ENCODE assay signal across 8 mouse cellular contexts in genomic region chr11:118247359-118248095, GRCm38 (mm10). TPM values are rescaled to one million over a fixed set of nuclear protein-coding genes. Genes with fewer than 3 reads are reported as not detected.
DNase-seq lines count a peak whose midpoint lies in the region; ATAC-seq and TF ChIP-seq lines count a peak whose summit lies in the region.

No protein-coding gene starts in this region.

- H3K27ac ChIP-seq in MEL (ENCODE audit: control insufficient read depth, low read depth, low read length) = no peak overlapping the region
- H3K27ac ChIP-seq in brown adipose tissue, adult 24 weeks (replicated peaks; ENCODE audit: low read depth, low read length) = peak overlapping the region; percentile 99
- no peak overlapping the region for H3K27ac ChIP-seq in forebrain, embryonic 11.5 days (ENCODE audit: low read depth, low read length)

- 3% methylated on average over 43 of the region's 43 CpGs for WGBS in forebrain, embryonic 11.5 days
- WGBS in large intestine, adult 2 months = 1% methylated on average over 43 of the region's 43 CpGs

- H3K36me3 ChIP-seq in MEL (ENCODE audit: control insufficient read depth in 1 of 2, insufficient read depth in 2 of 2, low read length in 2 of 2) = peaks cover 0 to 13% of the 10 kb centered on the region in 2 experiments; a peak in 2 of 4 replicates
- H3K36me3 ChIP-seq in forebrain, embryonic 11.5 days (ENCODE audit: control insufficient read depth, insufficient read depth, low read length) = no peaks in the 10 kb centered on the region

- TF ChIP-seq POLR2A in MEL (IDR thresholded peaks at IDR 0.05; ENCODE audit: control insufficient read depth in 1 of 2, insufficient read depth in 1 of 2, low read depth in 1 of 2, low read length in 2 of 2, poor library complexity in 1 of 2) = no peak

- peaks cover 17 to 31% of the 10 kb centered on the region in 2 experiments for H3K4me1 ChIP-seq in MEL (ENCODE audit: control insufficient read depth in 1 of 2, insufficient read depth in 2 of 2, low read length in 2 of 2)
- H3K4me1 ChIP-seq in brown adipose tissue, adult 24 weeks (ENCODE audit: control insufficient read depth, insufficient read depth, insufficient read length, low read length) = peaks cover 28% of the 10 kb centered on the region
- H3K4me1 ChIP-seq in forebrain, embryonic 11.5 days (replicated peaks; ENCODE audit: control insufficient read depth, insufficient read depth, low read length) = peaks cover 8% of the 10 kb centered on the region

- TF ChIP-seq EP300 in MEL (IDR thresholded peaks at IDR 0.05; ENCODE audit: low read depth in 1 of 2, low read length in 2 of 2) = no peak

- TF ChIP-seq CTCF in MEL (IDR thresholded peaks at IDR 0.05 in 2 of 3, conservative IDR thresholded peaks at IDR 0.05 in 1 of 3; ENCODE audit: control insufficient read depth in 1 of 3, insufficient read depth in 1 of 3, low read depth in 2 of 3, low read length in 3 of 3, poor library complexity in 1 of 3, severe bottlenecking in 1 of 3) = no peak

- peak; percentile 81 for DNase-seq in MEL (ENCODE audit: low read depth, low spot score)
- DNase-seq in forebrain, embryonic 11.5 days (ENCODE audit: low spot score) = peak; percentile 70
- peak; percentile 25 for DNase-seq in heart, postnatal 25 days (ENCODE audit: low spot score)
- DNase-seq in large intestine, adult 2 months (ENCODE audit: low read depth, low spot score) = peak; percentile 52
- DNase-seq in right cerebral cortex, postnatal 14 days = peak; percentile 45
- DNase-seq in urinary bladder, postnatal 36 days (ENCODE audit: low spot score in 2 of 2) = peak; percentile 64

- H3K4me3 ChIP-seq in MEL (ENCODE audit: control insufficient read depth in 1 of 2, insufficient read depth in 1 of 2, low read depth in 2 of 2, low read length in 2 of 2) = peak overlapping the region; percentile 85
- H3K4me3 ChIP-seq in brown adipose tissue, adult 24 weeks (ENCODE audit: insufficient read depth, low read depth, low read length) = peak overlapping the region; percentile 96
- peak overlapping the region; percentile 77 for H3K4me3 ChIP-seq in forebrain, embryonic 11.5 days (ENCODE audit: low read depth, low read length)

- peak overlapping the region; percentile 99 for H3K4me2 ChIP-seq in forebrain, embryonic 11.5 days (ENCODE audit: low read depth, low read length, severe bottlenecking)

- H3K9ac ChIP-seq in MEL (ENCODE audit: control insufficient read depth, low read depth, low read length, poor library complexity, severe bottlenecking) = peak overlapping the region; percentile 80
- H3K9ac ChIP-seq in forebrain, embryonic 11.5 days (ENCODE audit: low read length) = peak overlapping the region; percentile 76

- peaks cover 25% of the 10 kb centered on the region for H3K79me2 ChIP-seq in MEL (ENCODE audit: control insufficient read depth, insufficient read depth, low read length, poor library complexity)

- TF ChIP-seq RAD21 in MEL (IDR thresholded peaks at IDR 0.05; ENCODE audit: low read depth, low read length) = no peak

- intact Hi-C loops in heart, postnatal 25 days (cut with DNase I) = no loop called here

- H3K9me3 ChIP-seq in MEL (replicated peaks; ENCODE audit: insufficient read depth, low read length) = no peaks in the 10 kb centered on the region
- no peaks in the 10 kb centered on the region for H3K9me3 ChIP-seq in forebrain, embryonic 11.5 days (ENCODE audit: control insufficient read depth, low read length)

- peak; percentile 11; the same call in 1 of the 2 replicates for ATAC-seq in forebrain, embryonic 11.5 days (replicated peaks; ENCODE audit: low FRiP score)
- ATAC-seq in megakaryocyte, adult 5-6 weeks (ENCODE audit: poor library complexity, severe bottlenecking) = peak; percentile 17; the same call in 1 of the 2 replicates

- H3K27me3 ChIP-seq in MEL (ENCODE audit: control insufficient read depth in 1 of 2, insufficient read depth in 2 of 2, low read length in 2 of 2) = no peaks in the 10 kb centered on the region
- no peaks in the 10 kb centered on the region for H3K27me3 ChIP-seq in forebrain, embryonic 11.5 days (ENCODE audit: control insufficient read depth, insufficient read depth, low read length)

TF ChIP-seq in MEL, 35 proteins besides CTCF, POLR2A, EP300 and RAD21:
- TF ChIP-seq HCFC1 (IDR thresholded peaks at IDR 0.05; ENCODE audit: low read depth, low read length) = no peak
- no peak for TF ChIP-seq ZKSCAN1 (IDR thresholded peaks at IDR 0.05; ENCODE audit: low read depth, low read length)
- TF ChIP-seq MAX (IDR thresholded peaks at IDR 0.05; ENCODE audit: low read length) = no peak
- TF ChIP-seq USF2 (IDR thresholded peaks at IDR 0.05; ENCODE audit: borderline replicate concordance in 1 of 2, insufficient read depth in 1 of 2, low read depth in 1 of 2, low read length in 2 of 2) = no peak
- TF ChIP-seq CHD1 (IDR thresholded peaks at IDR 0.05; ENCODE audit: low read depth, low read length) = no peak; the same call in 1 of the 2 replicates
- no peak for TF ChIP-seq MEF2A (IDR thresholded peaks at IDR 0.05; ENCODE audit: extremely low read depth, insufficient replicate concordance, low read depth, low read length, poor library complexity, severe bottlenecking)
- no peak for TF ChIP-seq MAFK (IDR thresholded peaks at IDR 0.05; ENCODE audit: borderline replicate concordance, low read depth, low read length)
- 0 out of 2 replicates have a peak, but pooled peaks have one; percentile 16 for TF ChIP-seq MXI1 (IDR thresholded peaks at IDR 0.05; ENCODE audit: low read depth, low read length)
- TF ChIP-seq JUND (IDR thresholded peaks at IDR 0.05; ENCODE audit: low read depth, low read length) = no peak
- peak; percentile 62 for TF ChIP-seq SIN3A (IDR thresholded peaks at IDR 0.05; ENCODE audit: low read length)
- no peak for TF ChIP-seq TBP (IDR thresholded peaks at IDR 0.05; ENCODE audit: low read depth, low read length)
- TF ChIP-seq ETS1 (IDR thresholded peaks at IDR 0.05; ENCODE audit: low read depth, low read length) = no peak
- no peak for TF ChIP-seq MYB (IDR thresholded peaks at IDR 0.05; ENCODE audit: low read depth, low read length)
- TF ChIP-seq UBTF (IDR thresholded peaks at IDR 0.05; ENCODE audit: borderline replicate concordance, insufficient read depth, low read depth, low read length) = 0 out of 2 replicates have a peak, but pooled peaks have one; percentile 37

RNA-seq across cellular contexts. Expression of gene Cyth1, which starts 0.9 kb away (rescaled TPM):
- 12.0 and 13.6 TPM in 2 replicates for total RNA-seq in MEL (2012; rRNA removed)
- polyA plus RNA-seq in MEL (2012; ENCODE audit: insufficient read depth in 1 of 2, insufficient read length in 2 of 2, low read depth in 1 of 2, low replicate concordance in 2 of 2, missing spikeins in 1 of 2) = 10 to 100 TPM in 1 of 2 experiments, not detected in 1; 13.2 TPM
- polyA plus RNA-seq in brown adipose tissue, adult 24 weeks (2012; ENCODE audit: insufficient read depth, insufficient read length, missing spikeins) = 37.2 and 41.9 TPM in 2 replicates
- polyA plus RNA-seq in forebrain, embryonic 11.5 days (2014; fragmentation: Nextera tagmentation; extraction: Ambion mirVana) = 11.5 and 12.1 TPM in 2 replicates
- total RNA-seq in heart, postnatal 25 days (2021) = 10 to 100 TPM; 48.9 to 53.8 TPM
- 16.7 and 22.4 TPM in 2 replicates for polyA plus RNA-seq in large intestine, adult 2 months (2012; rRNA removed)
- 15.9 and 21.9 TPM in 2 replicates for total RNA-seq in megakaryocyte, adult 5-6 weeks (2015)
- 84.3 and 87.5 TPM in 2 replicates for total RNA-seq in megakaryocyte, adult 5-6 weeks (2017)

RNA-seq across cellular contexts. Expression of gene Usp36, which starts 42.5 kb away (rescaled TPM):
- total RNA-seq in MEL (2012; rRNA removed) = 21.3 and 24.8 TPM in 2 replicates
- 10 to 100 TPM; 50.7 to 89.6 TPM for polyA plus RNA-seq in MEL (2012; ENCODE audit: insufficient read depth in 1 of 2, insufficient read length in 2 of 2, low read depth in 1 of 2, low replicate concordance in 2 of 2, missing spikeins in 1 of 2)
- polyA plus RNA-seq in brown adipose tissue, adult 24 weeks (2012; ENCODE audit: insufficient read depth, insufficient read length, missing spikeins) = 5.5 and 7.6 TPM in 2 replicates
- polyA plus RNA-seq in forebrain, embryonic 11.5 days (2014; fragmentation: Nextera tagmentation; extraction: Ambion mirVana) = 16.7 and 17.3 TPM in 2 replicates
- total RNA-seq in heart, postnatal 25 days (2021) = 10 to 100 TPM; 12.0 to 14.5 TPM
- polyA plus RNA-seq in large intestine, adult 2 months (2012; rRNA removed) = 10.4 and 11.2 TPM in 2 replicates
- total RNA-seq in megakaryocyte, adult 5-6 weeks (2015) = 4.4 and 8.4 TPM in 2 replicates
- 4.9 and 6.5 TPM in 2 replicates for total RNA-seq in megakaryocyte, adult 5-6 weeks (2017)

Comparison
In these comparisons a context has a peak if more than half of its experiments do, and no peak if none do; other contexts are left out.
1. DNase-seq: peak in every context shown above with its lines; median percentile 81 in MEL; 70 in forebrain, embryonic 11.5 days; 64 in urinary bladder, postnatal 36 days; 52 in large intestine, adult 2 months; 45 in right cerebral cortex, postnatal 14 days; 25 in heart, postnatal 25 days.